Mouse (Mus musculus) neural tube, embryonic 15.5 days (tissue): ENCODE measurements at regions not wholly inside any gene's neighbourhood (a gene's known extent, or its start where the extent isn't known, plus 50 kb on each side); places are given as distances from the start of the nearest gene placed in this dataset.

ENCODE experiments used
- ATAC-seq: fragments of 200-750 bp; cut with Nextera tagmentation; 2 replicates; pipeline ENCODE4 v1.8.0; 2017; ENCODE audit warnings: mild to moderate bottlenecking, moderate TSS enrichment, moderate library complexity; ENCODE audit not compliant: low FRiP score
- H3K27ac ChIP-seq: fragments of 300-500 bp; sonication (generic); replicated peaks from 2 replicates; pipeline ENCODE4 v1.5.1; 2015; ENCODE audit warnings: mild to moderate bottlenecking, inconsistent platforms
- H3K27me3 ChIP-seq: fragments of 300-500 bp; sonication (generic); replicated peaks from 2 replicates; pipeline ENCODE4 v1.6.1; 2015; ENCODE audit warnings: inconsistent platforms
- H3K36me3 ChIP-seq: fragments of 300-500 bp; sonication (generic); 2 replicates; pipeline ENCODE4 v1.6.1; 2015; ENCODE audit warnings: inconsistent platforms
- H3K4me1 ChIP-seq: fragments of 300-500 bp; sonication (generic); 2 replicates; pipeline ENCODE4 v1.6.1; 2015; ENCODE audit warnings: inconsistent platforms
- H3K4me2 ChIP-seq: fragments of 300-500 bp; sonication (generic); 2 replicates; pipeline ENCODE4 v1.6.1; 2015; ENCODE audit warnings: inconsistent platforms, mild to moderate bottlenecking, moderate library complexity
- H3K4me3 ChIP-seq: fragments of 300-500 bp; sonication (generic); replicated peaks from 2 replicates; pipeline ENCODE4 v1.5.1; 2015; ENCODE audit warnings: mild to moderate bottlenecking, inconsistent platforms
- H3K9ac ChIP-seq: fragments of 300-500 bp; sonication (generic); replicated peaks from 2 replicates; pipeline ENCODE4 v1.6.1; 2015; ENCODE audit warnings: mild to moderate bottlenecking, inconsistent platforms
- H3K9me3 ChIP-seq: fragments of 300-500 bp; sonication (generic); replicated peaks from 2 replicates; pipeline ENCODE4 v1.6.1; 2016; ENCODE audit warnings: inconsistent platforms
- WGBS: fragments of 180-500 bp; shearing (Covaris S2); methylation state at CpG from one replicate; pipeline ENCODE4 v1.1.7; 2015; ENCODE audit warnings: mixed read lengths; 5-methylcytosine and 5-hydroxymethylcytosine counted together

- H3K27ac ChIP-seq = no peak overlapping the region
- 63% methylated on average over 1 of the region's 1 CpGs for WGBS
- no peaks in the 10 kb centered on the region for H3K36me3 ChIP-seq
- no peak overlapping the region for H3K9ac ChIP-seq
- ATAC-seq = no peak
- no peak overlapping the region for H3K4me2 ChIP-seq
- no peaks in the 10 kb centered on the region for H3K9me3 ChIP-seq
- H3K27me3 ChIP-seq = no peaks in the 10 kb centered on the region
- no peak overlapping the region for H3K4me3 ChIP-seq
- H3K4me1 ChIP-seq = no peaks in the 10 kb centered on the region
Measured at GRCm38 (mm10) chr1:113194116-113194812, 1329.5 kb upstream of the Dsel start.

DNA sequence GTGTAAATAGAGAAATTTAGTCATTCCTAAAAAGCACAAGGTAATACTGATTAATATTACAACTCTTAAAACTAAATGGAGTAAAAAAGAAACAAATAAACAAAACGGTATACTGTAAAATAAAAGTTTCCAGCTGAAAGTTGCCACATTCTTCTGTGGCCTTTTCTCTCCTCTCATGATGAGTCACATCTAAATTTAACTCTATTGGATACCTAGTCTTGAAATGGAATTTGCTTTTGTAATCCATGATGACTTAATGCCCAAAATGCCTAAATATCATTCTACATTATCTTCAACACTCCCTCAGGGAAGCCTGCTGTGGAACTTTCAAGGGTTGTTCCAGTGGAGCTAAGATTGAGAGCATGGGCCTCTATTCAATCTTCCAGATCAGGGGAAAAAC is 1298.5 kb upstream of the Dsel start:
- Histone ChIP-seq H3K9ac (no peak overlapping the region), H3K4me1 (no peaks in the 10 kb centered on the region), H3K4me2 (no peak overlapping the region), H3K9me3 (no peaks in the 10 kb centered on the region), H3K27me3 (no peaks in the 10 kb centered on the region), H3K4me3 (no peak overlapping the region), H3K27ac (no peak overlapping the region), H3K36me3 (no peaks in the 10 kb centered on the region)
- WGBS = 88% methylated on average over 1 of the region's 1 CpGs
- no peak for ATAC-seq
